Mouse (Mus musculus): ENCODE data around the gene Rem1. TPM values are rescaled to one million over a fixed set of nuclear protein-coding genes. Genes with fewer than 3 reads are reported as not detected.

Rem1 gene
- total RNA-seq (2021), result 1 to 10 TPM in 1 of 2 experiments, under 1 TPM in 1; 0.75 to 1.3 TPM

GRCm38 (mm10) chr2:152626774-152627591 is at the start of gene Rem1:
Gene Rem1, plus strand, starts transcription at chr2:152626951.
- DNase-seq, result no peak

DNA sequence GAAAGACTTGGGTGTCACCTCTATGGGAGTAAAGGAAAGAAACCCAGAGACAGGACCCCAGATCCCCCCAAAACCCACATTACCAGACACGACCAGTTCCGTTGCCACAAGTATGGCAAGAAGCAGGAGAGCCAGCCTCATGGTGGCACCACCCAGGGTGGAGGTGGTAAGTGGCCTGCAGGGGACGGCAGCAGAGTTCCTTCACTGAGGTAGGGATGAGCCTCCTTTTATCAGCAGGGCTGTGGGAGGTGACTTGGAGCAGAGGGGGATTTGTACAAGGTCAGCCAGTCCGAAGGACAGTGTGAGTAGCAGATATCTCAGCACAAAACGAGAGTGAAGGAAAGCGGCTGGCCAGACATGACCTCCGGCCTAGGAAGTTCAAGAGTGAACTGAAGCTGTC is 46.6 kb upstream of the Rem1 start, which contains the start of gene Defb19:
Defb19 (minus strand) TSS at position 206 of the 400 bp plus-strand sequence.
- no peak for DNase-seq

GRCm38 (mm10) chr2:152580612-152581011 is 46.1 kb upstream of the Rem1 start:
- no peak for DNase-seq

DNA sequence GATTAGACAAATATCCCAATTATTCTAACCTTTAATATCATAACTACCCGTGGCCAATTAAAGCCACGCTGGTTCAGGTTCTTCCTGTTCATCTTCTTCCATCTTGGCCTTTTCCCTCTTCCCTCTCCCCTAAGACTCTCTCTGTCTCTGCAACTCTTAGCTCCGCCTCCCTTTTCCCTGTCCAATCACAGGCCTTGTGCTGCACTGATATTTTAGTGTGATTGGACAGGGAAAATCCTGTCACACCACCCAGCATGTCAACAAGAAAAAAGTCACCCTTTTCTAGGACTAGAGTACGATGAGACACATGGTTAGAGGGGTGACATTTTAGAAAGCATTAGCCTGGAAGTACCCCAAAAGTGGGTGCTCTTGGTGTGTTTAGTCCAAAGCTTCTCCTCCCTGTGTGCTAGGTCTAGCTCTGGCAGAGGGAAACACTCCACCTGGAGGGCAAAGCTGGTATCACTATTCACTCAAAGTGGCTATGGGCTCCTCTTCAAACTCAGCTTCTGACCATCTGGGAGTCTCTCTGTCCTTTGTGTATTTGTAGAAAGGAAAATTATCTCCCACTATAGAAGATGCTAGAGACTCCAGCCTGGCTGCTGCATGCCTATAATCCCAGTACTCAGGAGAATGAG is 39.7 kb upstream of the Rem1 start:
- no peak for DNase-seq

GRCm38 (mm10) chr2:152588450-152588849 is 38.3 kb upstream of the Rem1 start:
- no peak for DNase-seq

DNA sequence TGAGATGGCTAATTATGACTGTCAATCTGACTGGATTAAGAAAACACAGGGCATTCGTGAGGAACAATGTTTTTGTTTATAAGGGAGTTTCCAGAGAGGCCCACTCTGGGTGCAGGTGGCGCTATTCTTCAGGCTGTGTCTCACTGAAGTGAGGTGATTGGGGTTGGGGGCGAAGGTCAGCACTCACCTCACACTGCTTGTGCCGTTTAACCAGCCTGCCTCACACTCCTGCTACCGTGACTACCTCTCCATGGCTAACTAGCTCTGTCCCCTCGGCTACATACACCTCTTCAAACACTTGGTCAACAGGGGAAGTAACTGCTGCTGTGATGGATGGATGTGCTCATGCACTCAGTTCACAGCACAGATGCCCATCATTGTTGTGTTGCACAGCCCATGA is 37.7 kb upstream of the Rem1 start:
- no peak for DNase-seq

- no peak for DNase-seq
Observed at GRCm38 (mm10) chr2:152599299-152599698, 27.5 kb upstream of the Rem1 start, which contains the start of gene Defb45. Gene Defb45, minus strand, starts transcription at chr2:152599399.

DNA sequence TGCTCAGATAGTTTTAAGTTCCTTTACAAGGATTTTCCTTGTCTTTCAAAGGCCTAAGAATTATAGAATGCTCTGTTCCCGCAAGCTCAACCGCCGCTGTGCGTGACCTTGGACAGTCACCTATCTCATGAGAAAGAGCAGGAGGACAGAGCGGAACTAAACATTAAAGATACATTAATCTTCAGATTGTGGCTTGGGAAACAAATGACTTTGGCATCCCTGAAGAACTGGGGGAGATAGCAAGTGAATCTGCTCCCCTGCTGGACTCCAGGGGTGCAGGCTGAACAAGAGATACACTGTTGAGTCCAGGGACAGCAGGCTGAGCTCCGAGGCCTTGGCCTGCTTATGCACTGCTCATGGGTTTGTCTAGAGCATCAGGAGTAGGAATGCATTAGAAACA is 26.7 kb upstream of the Rem1 start:
- DNase-seq, result no peak

DNA sequence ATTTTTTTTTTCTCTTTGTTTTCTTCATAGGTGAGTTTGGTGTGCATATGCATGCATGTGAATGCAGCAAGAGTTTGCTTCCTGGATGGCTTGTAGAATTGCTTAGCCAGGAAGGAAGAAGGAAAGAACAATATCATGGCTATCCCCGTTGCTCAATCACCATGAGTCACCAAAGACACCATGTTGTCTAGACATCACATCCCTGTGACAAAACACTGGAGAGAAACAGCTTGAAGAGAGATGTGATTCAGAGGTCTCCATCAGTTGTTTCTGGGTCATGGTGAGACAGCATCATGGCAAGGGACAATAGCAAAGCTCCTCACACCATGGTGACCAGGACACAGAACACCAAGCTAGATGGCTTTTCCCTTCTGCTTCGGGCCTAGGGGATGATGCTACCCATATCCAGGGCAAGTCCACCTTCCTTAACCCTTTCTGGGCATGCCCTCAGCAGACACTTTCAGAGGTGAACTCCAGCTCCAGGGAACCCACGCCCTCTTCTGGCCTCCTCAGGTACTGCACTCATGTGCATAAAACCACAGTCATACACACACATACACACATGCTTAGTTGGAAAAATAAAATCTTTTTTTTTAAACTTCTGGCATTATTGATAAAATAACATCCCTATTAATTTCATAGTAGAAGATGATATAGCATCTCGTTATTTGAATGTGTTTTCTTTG is 25.3 kb upstream of the Rem1 start:
- DNase-seq, result no peak

- peak in 1 of 2 experiments; percentile 23 for DNase-seq
Observed at GRCm38 (mm10) chr2:152604057-152604456, 22.7 kb upstream of the Rem1 start, which contains the start of gene Defb36. Gene Defb36, plus strand, starts transcription at chr2:152604327.

GRCm38 (mm10) chr2:152607746-152608145 is 19.0 kb upstream of the Rem1 start:
- DNase-seq, result no peak

- no peak for DNase-seq
Observed at GRCm38 (mm10) chr2:152608719-152609118, 18.0 kb upstream of the Rem1 start.

DNA sequence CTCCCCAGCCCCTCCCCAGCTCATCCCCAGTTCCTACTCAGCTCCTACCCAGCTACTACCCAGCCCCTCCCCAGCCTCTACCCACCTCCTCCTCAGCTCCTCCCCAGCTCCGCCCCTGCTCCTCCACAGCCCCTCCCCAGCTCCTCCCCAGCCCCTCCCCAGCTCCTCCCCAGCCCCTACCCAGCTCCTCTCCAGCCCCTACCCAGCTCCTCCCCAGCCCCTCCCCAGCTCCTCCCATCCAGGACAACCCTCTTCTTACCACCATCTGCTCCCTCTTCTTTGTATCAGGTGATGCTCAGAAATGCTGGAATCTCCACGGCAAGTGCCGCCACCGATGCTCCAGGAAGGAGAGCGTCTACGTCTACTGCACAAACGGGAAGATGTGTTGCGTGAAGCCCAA is 14.6 kb upstream of the Rem1 start:
- no peak for DNase-seq

DNA sequence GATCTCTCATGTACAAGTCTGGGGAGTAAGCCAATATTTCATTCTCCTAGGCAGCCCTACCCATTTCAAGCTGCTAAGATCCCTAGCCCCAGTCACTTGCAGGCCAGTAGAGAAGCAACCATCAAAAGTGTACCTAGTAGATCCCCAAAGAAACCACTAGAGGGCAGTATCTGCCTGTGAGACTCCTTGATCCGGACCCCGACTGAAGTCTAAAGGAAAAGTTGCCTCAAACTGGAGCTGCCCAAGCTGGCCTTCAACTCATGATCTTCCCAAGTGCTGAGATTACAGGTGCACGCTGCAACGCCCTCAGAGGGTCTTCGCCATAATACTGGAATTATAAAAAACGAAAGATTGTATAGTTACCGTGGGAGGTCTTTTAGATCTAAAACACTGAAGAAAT is 11.2 kb upstream of the Rem1 start:
- DNase-seq, result peak; percentile 27 to 41

DNA sequence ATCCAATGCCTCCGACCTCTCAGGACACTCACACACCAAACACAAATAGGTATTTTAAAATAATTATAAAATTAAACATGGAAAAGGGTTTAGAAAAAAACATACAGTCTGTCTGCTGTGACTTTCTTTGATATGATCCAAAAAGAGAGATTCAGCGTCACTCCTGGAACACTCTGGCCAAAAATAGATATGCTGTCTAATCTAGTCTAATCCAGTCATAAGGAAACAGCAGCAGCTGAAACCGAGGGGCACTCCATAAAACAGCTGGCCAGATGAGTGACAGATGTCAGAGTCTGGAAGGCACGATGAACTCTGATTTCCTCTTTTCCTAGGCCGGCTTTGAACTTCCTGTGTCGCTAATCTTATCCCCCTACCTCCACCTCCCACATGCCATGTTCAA is 10.3 kb upstream of the Rem1 start:
- no peak for DNase-seq

DNA sequence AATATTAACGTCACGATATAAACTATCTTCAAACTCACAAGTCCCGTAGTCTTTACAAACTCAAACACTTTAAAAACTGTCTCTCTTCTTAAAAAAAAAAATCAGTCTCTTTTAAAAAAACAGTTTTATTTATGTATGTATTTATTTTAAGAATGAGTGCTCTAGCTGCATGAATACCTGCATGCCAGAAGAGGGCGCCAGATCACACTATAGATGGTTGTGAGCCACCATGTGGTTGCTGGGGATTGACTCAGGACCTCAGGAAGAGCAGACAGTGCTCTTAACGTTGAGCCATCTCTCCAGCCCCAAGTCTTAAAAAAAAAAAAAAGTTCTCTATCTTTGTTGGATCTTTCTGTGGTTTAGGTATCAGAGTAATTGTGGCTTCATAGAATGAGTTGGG is 9.4 kb upstream of the Rem1 start:
- DNase-seq, result no peak

DNA sequence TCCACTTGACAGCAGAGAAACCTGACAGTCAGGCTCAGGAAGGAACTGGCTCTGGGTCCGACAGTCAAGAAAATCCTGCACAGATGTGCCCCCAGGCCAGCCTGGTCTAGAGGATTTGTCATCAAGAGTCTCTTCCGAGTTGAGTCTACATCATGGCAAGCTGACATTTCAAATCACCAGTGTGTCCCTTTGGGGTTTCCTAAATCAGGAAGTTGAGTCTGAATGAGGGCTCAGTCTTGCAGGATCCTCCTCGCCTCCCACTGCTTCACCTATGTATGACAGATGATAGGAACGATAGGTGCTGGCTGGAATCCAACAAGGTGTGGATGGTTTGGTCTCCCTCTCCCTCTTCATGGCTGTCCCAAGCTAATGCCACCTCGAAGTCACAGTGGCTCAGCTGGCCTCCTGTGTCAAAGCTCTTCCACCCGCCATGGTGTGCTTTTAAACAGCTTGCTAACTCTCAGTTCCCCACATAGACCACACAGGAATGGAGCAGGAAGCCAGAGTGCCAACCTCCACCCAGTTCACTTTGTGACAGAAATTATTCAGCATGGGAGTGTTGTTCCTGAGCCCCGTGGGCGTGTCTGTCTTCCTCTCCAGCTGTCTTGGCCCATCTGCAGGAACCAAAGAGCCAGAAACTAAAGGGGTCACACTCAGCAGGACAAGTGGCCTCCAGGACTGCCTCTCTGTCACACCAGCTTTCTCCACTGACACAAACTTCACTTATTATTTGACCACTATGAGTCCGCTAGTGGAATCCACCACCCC is 6.2 kb upstream of the Rem1 start:
- peak in 1 of 2 experiments; percentile 15 for DNase-seq

DNA sequence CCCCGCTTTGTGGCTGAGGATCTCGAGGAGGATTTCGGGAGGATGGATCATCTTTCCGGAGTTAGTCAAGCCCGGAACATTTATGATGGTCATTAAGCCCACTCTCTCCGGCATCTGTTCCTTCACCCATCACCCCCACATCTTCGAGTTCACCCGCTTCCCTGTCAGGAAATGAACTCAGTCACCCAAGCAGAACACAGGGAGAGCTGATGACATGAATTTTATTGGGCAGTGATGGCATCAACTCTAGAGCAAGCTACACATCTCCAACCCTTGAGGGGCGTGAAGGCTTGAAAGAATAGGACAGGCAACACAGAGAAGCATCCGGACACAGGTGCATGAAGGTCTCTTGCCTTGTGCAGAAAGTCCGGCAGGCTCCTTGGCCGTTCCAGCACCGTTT is 4.6 kb upstream of the Rem1 start:
- no peak for DNase-seq

- DNase-seq, result no peak
Observed at GRCm38 (mm10) chr2:152622953-152623352, 3.8 kb upstream of the Rem1 start, which contains the start of gene Defb25. Gene Defb25, minus strand, starts transcription at chr2:152623053.

DNA sequence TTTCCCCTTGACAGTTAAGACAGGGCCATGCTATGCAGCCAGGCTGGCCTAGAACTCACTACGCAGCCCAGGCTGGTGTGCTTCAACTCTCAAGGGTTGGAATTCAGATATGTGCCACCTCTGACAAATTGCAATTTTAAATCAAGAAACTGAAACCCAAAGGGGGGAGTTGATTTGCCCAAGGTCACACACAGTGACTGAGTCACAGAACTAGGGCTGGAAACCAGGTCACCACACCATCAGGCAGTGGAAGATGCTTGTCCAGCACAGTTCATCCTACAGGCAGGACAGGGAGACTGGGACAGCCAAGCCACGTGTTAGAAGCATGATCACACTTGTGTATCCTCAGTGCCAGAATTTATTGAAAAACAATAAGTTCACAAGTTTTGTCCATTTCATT is 2.2 kb upstream of the Rem1 start:
- no peak for DNase-seq

GRCm38 (mm10) chr2:152625256-152625655 is 1.5 kb upstream of the Rem1 start:
- DNase-seq, result no peak

- no peak for DNase-seq
Observed at GRCm38 (mm10) chr2:152628066-152628465, 1.3 kb downstream of the Rem1 start.
